20 mouse cellular contexts compared by ENCODE assay signal in the genomic region with DNA sequence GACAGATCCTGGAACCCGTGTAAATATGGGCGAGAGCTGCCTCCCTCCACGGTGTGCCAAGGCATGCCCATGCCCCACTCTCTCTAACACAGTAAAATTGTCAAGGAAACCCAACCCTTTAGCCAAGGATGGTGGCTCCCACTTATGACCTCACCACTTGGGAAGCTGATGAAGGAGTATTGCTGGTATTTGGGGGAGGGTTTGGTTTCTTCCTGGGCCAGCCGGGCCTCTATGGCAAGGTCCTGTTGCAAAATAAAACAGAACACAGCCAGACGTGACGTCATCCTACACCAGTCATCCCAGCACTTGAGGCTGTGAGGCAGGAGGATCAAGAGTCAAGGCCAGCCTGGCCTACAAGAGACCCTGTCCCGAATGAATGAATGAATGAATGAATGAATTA. TPM values are rescaled to one million over a fixed set of nuclear protein-coding genes. Genes with fewer than 3 reads are reported as not detected.
DNase-seq lines count a peak whose midpoint lies in the region; ATAC-seq and TF ChIP-seq lines count a peak whose summit lies in the region.
"Had no signal": no experiment of that assay in that cellular context is flagged by ENCODE, and none has a peak within 500 bp of the region (broad histone marks: within the 10 kb centered on the region; RNA-seq: fewer than 3 reads in every experiment).

No protein-coding gene starts in this region.

- ATAC-seq in heart, embryonic 12.5 days (ENCODE audit: insufficient number of reproducible peaks, low FRiP score), result no peak
- peak; percentile 38 for ATAC-seq in lung, postnatal 0 days
- no peak for ATAC-seq in midbrain, embryonic 13.5 days
- ATAC-seq in granulocyte monocyte progenitor cell, adult 5-6 weeks (replicated peaks; ENCODE audit: poor library complexity, severe bottlenecking), result no peak
- ATAC-seq: intestine, embryonic 16.5 days had no signal

- H3K9ac ChIP-seq in heart, embryonic 12.5 days, result peak overlapping the region; percentile 33; the same call in 1 of the 2 replicates
- H3K9ac ChIP-seq in lung, postnatal 0 days (replicated peaks; ENCODE audit: low read depth), result no peak overlapping the region
- no peak overlapping the region for H3K9ac ChIP-seq in midbrain, embryonic 13.5 days (replicated peaks)
- H3K9ac ChIP-seq: hindbrain, embryonic 14.5 days had no signal

- 49% methylated on average over 7 of the region's 7 CpGs for WGBS in heart, embryonic 12.5 days
- WGBS in lung, postnatal 0 days, result 42% methylated on average over 7 of the region's 7 CpGs
- WGBS in midbrain, embryonic 13.5 days, result 82% methylated on average over 7 of the region's 7 CpGs

- no peak overlapping the region for H3K4me2 ChIP-seq in heart, embryonic 12.5 days
- H3K4me2 ChIP-seq in lung, postnatal 0 days (replicated peaks; ENCODE audit: low read depth, low read length), result no peak overlapping the region
- H3K4me2 ChIP-seq in myocyte (ENCODE audit: low read depth), result peak overlapping the region; percentile 58
- H3K4me2 ChIP-seq in midbrain, embryonic 13.5 days (replicated peaks), result no peak overlapping the region
- H3K4me2 ChIP-seq: hindbrain, embryonic 14.5 days had no signal

- no peak for DNase-seq in heart, adult 8-10 months (ENCODE audit: low spot score)
- DNase-seq in lung, postnatal 0 days (ENCODE audit: low spot score), result peak; percentile 80
- DNase-seq in lung, postnatal 4 days, result no peak
- DNase-seq in NIH3T3 (ENCODE audit: low read depth), result peak; percentile 82
- DNase-seq: adrenal gland, postnatal 36 days; cerebellum, adult 9-11 months; gastrocnemius, postnatal 25 days; heart, postnatal 10 days; right cerebral cortex, postnatal 14 days; thymus, postnatal 14 days had no signal

- no peaks in the 10 kb centered on the region for H3K27me3 ChIP-seq in heart, embryonic 12.5 days (replicated peaks)
- H3K27me3 ChIP-seq in lung, postnatal 0 days (replicated peaks; ENCODE audit: insufficient read depth, low read length), result 0 out of 2 replicates have a peak, but pooled peaks cover 4% of the 10 kb centered on the region
- no peaks in the 10 kb centered on the region for H3K27me3 ChIP-seq in myocyte (ENCODE audit: control insufficient read depth, insufficient read depth, insufficient read length)
- peaks cover 14% of the 10 kb centered on the region for H3K27me3 ChIP-seq in midbrain, embryonic 13.5 days

- no peaks in the 10 kb centered on the region for H3K9me3 ChIP-seq in heart, embryonic 12.5 days (replicated peaks)
- no peaks in the 10 kb centered on the region for H3K9me3 ChIP-seq in lung, postnatal 0 days (ENCODE audit: low read length)
- H3K9me3 ChIP-seq in midbrain, embryonic 13.5 days, result no peaks in the 10 kb centered on the region

- TF ChIP-seq POLR2A in myocyte (IDR thresholded peaks at IDR 0.05; ENCODE audit: insufficient read length, low read depth), result no peak

- no peak overlapping the region for H3ac ChIP-seq in myocyte (ENCODE audit: control insufficient read depth, insufficient read length)

- no peak overlapping the region for H3K4me3 ChIP-seq in heart, embryonic 12.5 days
- no peak overlapping the region for H3K4me3 ChIP-seq in lung, postnatal 0 days (ENCODE audit: low read depth, low read length)
- H3K4me3 ChIP-seq in myocyte, result no peak overlapping the region
- no peak overlapping the region for H3K4me3 ChIP-seq in midbrain, embryonic 13.5 days (replicated peaks)
- H3K4me3 ChIP-seq: left cerebral cortex, adult 2 months had no signal

- peaks cover 12% of the 10 kb centered on the region for H3K79me2 ChIP-seq in myocyte (ENCODE audit: control insufficient read depth, insufficient read depth)

- 0 out of 2 replicates have a peak, but pooled peaks have one; percentile 20 for TF ChIP-seq EP300 in lung, postnatal 0 days (IDR thresholded peaks at IDR 0.05)

- no peak for TF ChIP-seq CTCF in lung, postnatal 0 days (IDR thresholded peaks at IDR 0.05)

- no peaks in the 10 kb centered on the region for H3K36me3 ChIP-seq in heart, embryonic 12.5 days
- no peaks in the 10 kb centered on the region for H3K36me3 ChIP-seq in lung, postnatal 0 days (ENCODE audit: insufficient read depth, low read length)
- H3K36me3 ChIP-seq in myocyte (ENCODE audit: control insufficient read depth, insufficient read depth), result no peaks in the 10 kb centered on the region
- H3K36me3 ChIP-seq in midbrain, embryonic 13.5 days, result no peaks in the 10 kb centered on the region

- no peak overlapping the region for H3K27ac ChIP-seq in heart, embryonic 12.5 days (ENCODE audit: poor library complexity, severe bottlenecking)
- H3K27ac ChIP-seq in lung, postnatal 0 days (ENCODE audit: low read length), result no peak overlapping the region
- no peak overlapping the region for H3K27ac ChIP-seq in midbrain, embryonic 13.5 days
- H3K27ac ChIP-seq: hindbrain, embryonic 14.5 days; left cerebral cortex, adult 2 months had no signal

- H3K4me1 ChIP-seq in heart, embryonic 12.5 days (replicated peaks), result peaks cover 67% of the 10 kb centered on the region
- peaks cover 7% of the 10 kb centered on the region; the same call in 1 of the 2 replicates for H3K4me1 ChIP-seq in lung, postnatal 0 days (ENCODE audit: insufficient read depth, low read depth, low read length)
- H3K4me1 ChIP-seq in midbrain, embryonic 13.5 days (replicated peaks), result peaks cover 16% of the 10 kb centered on the region

TF ChIP-seq in myocyte, 11 proteins besides CTCF, POLR2A, EP300 and RAD21:
- TF ChIP-seq TCF3 (IDR thresholded peaks at IDR 0.05; ENCODE audit: insufficient read length, low read depth) (no peak), CEBPB (IDR thresholded peaks at IDR 0.05; ENCODE audit: insufficient read depth, poor library complexity, severe bottlenecking) (0 out of 2 replicates have a peak, but pooled peaks have one; percentile 39)

RNA-seq across cellular contexts. Expression of a gene that starts 6.0 kb away (rescaled TPM):
- 59.2 and 66.0 TPM in 2 replicates for polyA plus RNA-seq in heart, embryonic 12.5 days (2016; fragmentation: Nextera tagmentation; extraction: Ambion mirVana)
- total RNA-seq in heart, adult 8-10 months (2022), result 10 to 100 TPM; 39.8 to 46.9 (median 44.4) TPM
- 51.0 and 57.8 TPM in 2 replicates for polyA plus RNA-seq in lung, postnatal 0 days (2015; fragmentation: Nextera tagmentation; extraction: Ambion mirVana)
- polyA plus RNA-seq in myocyte (2012; fragmentation: generic; extraction: Trizol), result 83.1 TPM
- polyA plus RNA-seq in midbrain, embryonic 13.5 days (2015; fragmentation: Nextera tagmentation; extraction: Ambion mirVana), result 84.1 and 91.9 TPM in 2 replicates
- total RNA-seq in granulocyte monocyte progenitor cell, adult 5-6 weeks (2014; fragmentation: Nextera tagmentation), result 12.4 and 42.8 TPM in 2 replicates
- 29.4 and 34.9 TPM in 2 replicates for total RNA-seq in granulocyte monocyte progenitor cell, adult 5-6 weeks (2017)

RNA-seq across cellular contexts. Expression of a gene that starts 20.7 kb away (rescaled TPM):
- polyA plus RNA-seq in heart, embryonic 12.5 days (2016; fragmentation: Nextera tagmentation; extraction: Ambion mirVana), result 17.6 and 18.4 TPM in 2 replicates
- 10 to 100 TPM in 1 of 4 experiments, 1 to 10 TPM in 3; 8.8 to 12.7 (median 9.4) TPM for total RNA-seq in heart, adult 8-10 months (2022)
- 6.5 and 7.6 TPM in 2 replicates for polyA plus RNA-seq in lung, postnatal 0 days (2015; fragmentation: Nextera tagmentation; extraction: Ambion mirVana)
- 13.7 TPM for polyA plus RNA-seq in myocyte (2012; fragmentation: generic; extraction: Trizol)
- polyA plus RNA-seq in midbrain, embryonic 13.5 days (2015; fragmentation: Nextera tagmentation; extraction: Ambion mirVana), result 19.6 and 20.4 TPM in 2 replicates
- 20.3 and 26.1 TPM in 2 replicates for total RNA-seq in granulocyte monocyte progenitor cell, adult 5-6 weeks (2014; fragmentation: Nextera tagmentation)
- total RNA-seq in granulocyte monocyte progenitor cell, adult 5-6 weeks (2017), result 23.2 and 39.9 TPM in 2 replicates

RNA-seq across cellular contexts. Expression of a gene that starts 21.0 kb away (rescaled TPM):
- 17.5 and 19.4 TPM in 2 replicates for polyA plus RNA-seq in heart, embryonic 12.5 days (2016; fragmentation: Nextera tagmentation; extraction: Ambion mirVana)
- total RNA-seq in heart, adult 8-10 months (2022), result 10 to 100 TPM; 31.6 to 66.7 (median 47.6) TPM
- 4.1 and 4.2 TPM in 2 replicates for polyA plus RNA-seq in lung, postnatal 0 days (2015; fragmentation: Nextera tagmentation; extraction: Ambion mirVana)
- polyA plus RNA-seq in myocyte (2012; fragmentation: generic; extraction: Trizol), result 36.0 TPM
- polyA plus RNA-seq in midbrain, embryonic 13.5 days (2015; fragmentation: Nextera tagmentation; extraction: Ambion mirVana), result 1.2 and 2.3 TPM in 2 replicates
- 1.8 and 1.9 TPM in 2 replicates for total RNA-seq in granulocyte monocyte progenitor cell, adult 5-6 weeks (2014; fragmentation: Nextera tagmentation)
- total RNA-seq in granulocyte monocyte progenitor cell, adult 5-6 weeks (2017), result 0.26 and 0.57 TPM in 2 replicates

RNA-seq across cellular contexts. Expression of a gene that starts 28.7 kb away (rescaled TPM):
- polyA plus RNA-seq in heart, embryonic 12.5 days (2016; fragmentation: Nextera tagmentation; extraction: Ambion mirVana), result 0.37 and 0.55 TPM in 2 replicates
- total RNA-seq in heart, adult 8-10 months (2022), result 1 to 10 TPM; 1.2 to 9.8 (median 5.1) TPM
- 0.17 and 0.44 TPM in 2 replicates for polyA plus RNA-seq in lung, postnatal 0 days (2015; fragmentation: Nextera tagmentation; extraction: Ambion mirVana)
- 0.82 TPM for polyA plus RNA-seq in myocyte (2012; fragmentation: generic; extraction: Trizol)
- polyA plus RNA-seq in midbrain, embryonic 13.5 days (2015; fragmentation: Nextera tagmentation; extraction: Ambion mirVana), result not detected in 2 replicates
- 8.1 and 13.7 TPM in 2 replicates for total RNA-seq in granulocyte monocyte progenitor cell, adult 5-6 weeks (2014; fragmentation: Nextera tagmentation)
- total RNA-seq in granulocyte monocyte progenitor cell, adult 5-6 weeks (2017), result 19.3 and 24.4 TPM in 2 replicates
- polyA plus RNA-seq: forebrain, embryonic 11.5 days; liver, embryonic 16.5 days; neural tube, embryonic 14.5 days had no signal

RNA-seq across cellular contexts. Expression of a gene that starts 43.2 kb away (rescaled TPM):
- polyA plus RNA-seq in heart, embryonic 12.5 days (2016; fragmentation: Nextera tagmentation; extraction: Ambion mirVana), result 15.9 and 17.5 TPM in 2 replicates
- total RNA-seq in heart, adult 8-10 months (2022), result 10 to 100 TPM; 11.2 to 14.5 (median 13.2) TPM
- 8.9 and 9.4 TPM in 2 replicates for polyA plus RNA-seq in lung, postnatal 0 days (2015; fragmentation: Nextera tagmentation; extraction: Ambion mirVana)
- polyA plus RNA-seq in myocyte (2012; fragmentation: generic; extraction: Trizol), result 11.5 TPM
- polyA plus RNA-seq in midbrain, embryonic 13.5 days (2015; fragmentation: Nextera tagmentation; extraction: Ambion mirVana), result 27.6 and 28.9 TPM in 2 replicates
- 10.7 and 26.9 TPM in 2 replicates for total RNA-seq in granulocyte monocyte progenitor cell, adult 5-6 weeks (2014; fragmentation: Nextera tagmentation)
- total RNA-seq in granulocyte monocyte progenitor cell, adult 5-6 weeks (2017), result 29.8 and 31.9 TPM in 2 replicates

Comparison
In these comparisons a context has a peak if more than half of its experiments do, and no peak if none do; other contexts are left out.
1. DNase-seq: peak in lung, postnatal 0 days (single experiment) and NIH3T3 (single experiment); none in heart, adult 8-10 months (single experiment) and lung, postnatal 4 days (0 of 2).